Mouse (Mus musculus) kidney, embryonic 14.5 days (tissue): ENCODE measurements at regions not wholly inside any gene's neighbourhood (a gene's known extent, or its start where the extent isn't known, plus 50 kb on each side); places are given as distances from the start of the nearest gene placed in this dataset.

Source experiments
- ATAC-seq: fragments of 200-750 bp; cut with Nextera tagmentation; 2 replicates; pipeline ENCODE4 v1.8.0; 2017; ENCODE audit warnings: moderate number of reproducible peaks, mild to moderate bottlenecking, moderate TSS enrichment, moderate library complexity; ENCODE audit not compliant: low FRiP score, low TSS enrichment
- H3K27ac ChIP-seq: fragments of 300-500 bp; sonication (generic); 2 replicates; pipeline ENCODE4 v1.5.1; 2014; ENCODE audit warnings: low read depth, mild to moderate bottlenecking, low read length, moderate library complexity, mixed read lengths
- H3K27me3 ChIP-seq: fragments of 300-500 bp; sonication (generic); 2 replicates; pipeline ENCODE4 v1.6.1; 2014; ENCODE audit warnings: mild to moderate bottlenecking, low read length; ENCODE audit not compliant: control insufficient read depth, insufficient read depth
- H3K36me3 ChIP-seq: fragments of 300-500 bp; sonication (generic); 2 replicates; pipeline ENCODE4 v1.6.1; 2014; ENCODE audit warnings: low read length, mixed read lengths; ENCODE audit not compliant: control insufficient read depth, insufficient read depth
- H3K4me1 ChIP-seq: fragments of 300-500 bp; sonication (generic); 2 replicates; pipeline ENCODE4 v1.6.1; 2014; ENCODE audit warnings: low read length, mixed read lengths; ENCODE audit not compliant: control insufficient read depth, insufficient read depth
- H3K4me2 ChIP-seq: fragments of 300-500 bp; sonication (generic); replicated peaks from 2 replicates; pipeline ENCODE4 v1.6.1; 2014; ENCODE audit warnings: low read depth, mild to moderate bottlenecking, low read length
- H3K4me3 ChIP-seq: fragments of 300-500 bp; sonication (generic); 2 replicates; pipeline ENCODE4 v1.5.1; 2014; ENCODE audit warnings: mild to moderate bottlenecking, low read length
- H3K9ac ChIP-seq: fragments of 300-500 bp; sonication (generic); 2 replicates; pipeline ENCODE4 v1.6.1; 2014; ENCODE audit warnings: low read depth, mild to moderate bottlenecking, low read length, moderate library complexity
- H3K9me3 ChIP-seq: fragments of 300-500 bp; sonication (generic); 2 replicates; pipeline ENCODE4 v1.6.1; 2016; ENCODE audit warnings: low read length; ENCODE audit not compliant: control insufficient read depth
- WGBS: fragments of 180-500 bp; shearing (Covaris S2); extraction: QIAGEN DNeasy Blood & Tissue Kit; methylation state at CpG from one replicate; pipeline ENCODE4 v1.1.7; 2014; 5-methylcytosine and 5-hydroxymethylcytosine counted together

DNA sequence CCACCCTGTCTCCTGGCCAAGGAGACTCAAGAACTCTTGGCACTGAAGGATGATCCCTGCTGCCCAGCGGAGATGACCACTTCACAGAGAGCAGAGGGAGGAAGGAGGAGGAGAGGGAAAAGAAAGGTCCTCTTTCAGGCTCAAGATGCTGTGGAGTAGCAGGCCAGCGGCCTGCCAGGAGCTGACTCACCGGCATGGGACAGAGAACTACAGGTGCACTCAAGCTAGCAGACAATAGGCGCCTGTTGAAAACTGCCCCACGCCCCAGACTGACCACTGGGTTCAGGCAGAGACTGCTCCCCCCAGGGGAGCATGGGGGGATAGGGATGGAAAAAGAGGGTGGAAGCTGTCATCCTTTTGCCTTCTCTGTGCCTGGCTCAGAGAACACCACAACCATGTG lies 125.8 kb upstream of the 1600014C23Rik start:
- no peak overlapping the region for H3K9ac ChIP-seq
- H3K27me3 ChIP-seq, result no peaks in the 10 kb centered on the region
- H3K27ac ChIP-seq, result no peak overlapping the region
- 91% methylated on average over 5 of the region's 5 CpGs for WGBS
- H3K36me3 ChIP-seq, result no peaks in the 10 kb centered on the region
- no peak overlapping the region for H3K4me2 ChIP-seq
- no peaks in the 10 kb centered on the region for H3K9me3 ChIP-seq
- H3K4me1 ChIP-seq, result peaks cover 16% of the 10 kb centered on the region
- no peak for ATAC-seq
- H3K4me3 ChIP-seq, result no peak overlapping the region

DNA sequence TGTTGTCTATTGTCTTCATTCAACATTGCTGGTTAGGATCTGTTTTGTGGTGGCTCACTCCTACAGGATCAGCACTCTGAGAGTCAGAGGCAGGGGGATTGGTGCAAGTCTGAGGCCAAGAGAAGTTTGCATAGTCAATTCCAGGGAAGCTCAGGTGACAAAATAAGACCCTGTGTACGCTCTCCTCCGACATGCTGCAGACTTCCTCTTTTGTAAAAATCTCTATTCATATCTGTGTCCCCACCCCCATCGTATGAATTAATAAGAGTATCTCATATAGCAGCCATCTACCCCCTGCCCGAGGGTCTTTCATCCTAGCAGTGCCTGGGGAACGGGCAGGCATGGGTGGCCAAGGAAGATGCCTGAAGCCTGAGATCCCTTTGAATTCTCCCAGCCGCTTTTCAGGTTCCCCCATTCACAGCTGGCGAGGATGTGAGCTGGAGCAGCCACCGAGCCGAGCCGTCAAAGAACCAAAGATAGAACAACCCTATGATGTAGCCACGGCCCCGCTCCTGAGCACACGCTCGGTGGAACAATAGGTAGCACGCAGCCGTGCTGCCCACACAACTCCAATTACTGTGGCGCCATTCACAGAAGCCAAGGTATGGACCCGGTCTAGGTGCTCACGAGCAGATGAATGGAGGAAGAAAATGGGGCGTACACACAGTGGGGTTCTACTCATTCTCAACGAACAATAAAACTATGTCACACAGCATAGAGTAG lies 120.4 kb upstream of the 1600014C23Rik start:
- H3K27ac ChIP-seq, result no peak overlapping the region
- H3K9me3 ChIP-seq, result no peaks in the 10 kb centered on the region
- ATAC-seq, result no peak
- no peak overlapping the region for H3K9ac ChIP-seq
- 85% methylated on average over 21 of the region's 21 CpGs for WGBS
- 0 out of 2 replicates have a peak, but pooled peaks cover 7% of the 10 kb centered on the region for H3K4me1 ChIP-seq
- H3K36me3 ChIP-seq, result no peaks in the 10 kb centered on the region
- no peak overlapping the region for H3K4me3 ChIP-seq
- H3K4me2 ChIP-seq, result no peak overlapping the region
- no peaks in the 10 kb centered on the region for H3K27me3 ChIP-seq

DNA sequence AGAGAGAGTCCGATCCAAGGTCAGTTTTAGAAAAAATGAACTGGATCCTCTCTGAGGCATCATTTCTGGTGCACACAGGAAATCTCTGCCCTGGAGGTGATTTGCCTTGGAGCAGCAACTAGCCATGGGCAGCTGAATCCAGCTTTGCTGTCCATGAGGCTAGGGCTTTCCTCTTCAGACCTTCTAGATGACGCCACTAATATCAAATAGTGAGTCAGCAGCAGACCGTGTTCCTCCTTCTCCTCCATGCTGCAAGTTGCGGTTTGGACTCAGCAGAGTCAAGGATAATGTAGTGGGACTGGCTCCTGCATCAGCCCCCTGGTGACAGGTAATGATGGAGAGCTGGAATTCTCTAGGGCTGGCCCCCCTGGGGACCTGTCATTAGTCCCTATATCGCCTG lies 118.8 kb upstream of the 1600014C23Rik start:
- Histone ChIP-seq H3K36me3 (no peaks in the 10 kb centered on the region), H3K27ac (no peak overlapping the region), H3K9ac (no peak overlapping the region), H3K4me3 (no peak overlapping the region), H3K27me3 (no peaks in the 10 kb centered on the region), H3K4me2 (no peak overlapping the region), H3K4me1 (0 out of 2 replicates have a peak, but pooled peaks cover 7% of the 10 kb centered on the region), H3K9me3 (no peaks in the 10 kb centered on the region)
- ATAC-seq, result no peak
- WGBS, result 74% methylated on average over 5 of the region's 5 CpGs

DNA sequence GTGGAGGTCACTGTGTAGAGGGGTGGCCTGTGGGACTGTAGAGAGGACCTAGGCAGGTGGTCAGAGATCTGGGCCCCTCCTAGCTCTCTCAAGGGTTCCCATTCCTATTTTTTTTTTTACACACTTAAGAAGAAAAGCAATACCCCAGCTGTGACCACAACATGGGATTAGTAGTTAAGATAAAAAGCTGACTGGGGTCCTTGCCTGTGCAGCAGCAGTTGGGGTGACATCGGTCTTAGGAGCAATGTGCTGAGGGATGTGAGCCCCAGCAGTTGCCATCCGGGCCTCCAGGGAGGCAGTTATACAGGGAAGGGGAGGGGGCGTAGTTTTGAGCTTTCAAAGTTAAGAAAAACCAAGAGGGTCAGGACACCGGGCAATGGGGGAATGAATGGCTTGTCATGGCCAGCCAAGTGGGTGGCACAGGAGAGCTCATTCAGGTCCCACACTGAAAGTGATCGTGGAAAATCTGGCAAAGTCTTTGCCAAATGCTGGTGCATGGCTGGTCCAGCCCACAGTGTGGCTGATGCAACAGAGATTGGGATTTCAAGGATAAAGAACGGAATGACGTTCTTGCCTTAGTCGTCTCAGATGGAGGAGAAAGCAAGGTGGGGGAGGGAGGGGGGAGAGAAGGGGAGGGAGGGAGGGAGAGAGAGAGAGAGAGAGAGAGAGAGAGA lies 118.2 kb upstream of the 1600014C23Rik start:
- Histone ChIP-seq H3K27me3 (no peaks in the 10 kb centered on the region), H3K36me3 (no peaks in the 10 kb centered on the region), H3K4me1 (0 out of 2 replicates have a peak, but pooled peaks cover 7% of the 10 kb centered on the region), H3K27ac (no peak overlapping the region), H3K9ac (no peak overlapping the region), H3K9me3 (no peaks in the 10 kb centered on the region), H3K4me3 (no peak overlapping the region), H3K4me2 (no peak overlapping the region)
- no peak for ATAC-seq
- 64% methylated on average over 8 of the region's 8 CpGs for WGBS

DNA sequence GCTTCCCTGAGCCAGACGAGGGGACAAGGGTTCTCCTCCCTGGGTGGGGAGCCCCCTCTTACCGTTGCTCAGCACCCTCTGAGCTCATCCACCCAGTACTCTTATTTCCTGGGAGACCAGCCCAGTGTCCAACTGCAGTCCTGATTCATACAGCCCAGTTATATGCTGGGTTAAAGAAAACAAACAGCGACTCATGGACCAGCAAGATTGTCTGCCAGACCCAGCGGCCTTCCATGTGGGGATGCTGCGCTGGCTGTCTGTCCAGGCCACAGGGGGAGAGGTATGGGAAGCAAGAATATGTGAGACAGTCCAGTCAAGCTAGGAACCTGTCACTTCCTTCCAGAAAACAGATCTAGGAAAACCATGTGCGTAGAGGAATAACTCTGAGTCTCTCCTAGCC lies 117.3 kb upstream of the 1600014C23Rik start:
- no peak for ATAC-seq

DNA sequence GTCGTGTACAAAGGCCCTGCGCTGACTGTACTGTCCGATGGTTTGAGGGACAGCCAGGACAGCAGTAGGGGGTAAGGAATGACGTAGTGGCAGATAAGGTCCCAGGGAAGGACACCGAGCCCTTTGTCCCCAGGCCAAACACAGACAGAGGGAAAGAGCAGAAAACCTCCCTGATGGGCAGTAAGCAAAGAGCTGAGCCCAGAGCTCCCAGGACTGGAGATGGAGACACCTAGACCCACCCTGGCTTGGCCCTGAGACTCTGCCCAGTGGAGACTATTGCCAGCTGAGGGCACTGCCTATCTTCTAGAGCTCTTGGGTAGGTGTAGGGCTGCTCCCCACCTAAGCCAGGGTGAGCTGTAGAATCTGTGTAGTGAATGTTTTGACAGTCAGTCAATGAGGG lies 116.5 kb upstream of the 1600014C23Rik start:
- 93% methylated on average over 5 of the region's 5 CpGs for WGBS
- ATAC-seq, result no peak
- Histone ChIP-seq H3K36me3 (no peaks in the 10 kb centered on the region), H3K4me1 (0 out of 2 replicates have a peak, but pooled peaks cover under 1% of the 10 kb centered on the region), H3K4me3 (no peak overlapping the region), H3K4me2 (no peak overlapping the region), H3K9ac (no peak overlapping the region), H3K27ac (no peak overlapping the region), H3K9me3 (peaks cover 3% of the 10 kb centered on the region; the same call in 1 of the 2 replicates), H3K27me3 (no peaks in the 10 kb centered on the region)

More for the DNA sequence above, 117.3 kb upstream of the 1600014C23Rik start:
- Histone ChIP-seq H3K27me3 (no peaks in the 10 kb centered on the region), H3K27ac (no peak overlapping the region), H3K4me2 (no peak overlapping the region), H3K9me3 (peaks cover 1% of the 10 kb centered on the region; the same call in 1 of the 2 replicates), H3K4me3 (no peak overlapping the region), H3K4me1 (0 out of 2 replicates have a peak, but pooled peaks cover 7% of the 10 kb centered on the region), H3K36me3 (no peaks in the 10 kb centered on the region), H3K9ac (no peak overlapping the region)
- 82% methylated on average over 6 of the region's 6 CpGs for WGBS

DNA sequence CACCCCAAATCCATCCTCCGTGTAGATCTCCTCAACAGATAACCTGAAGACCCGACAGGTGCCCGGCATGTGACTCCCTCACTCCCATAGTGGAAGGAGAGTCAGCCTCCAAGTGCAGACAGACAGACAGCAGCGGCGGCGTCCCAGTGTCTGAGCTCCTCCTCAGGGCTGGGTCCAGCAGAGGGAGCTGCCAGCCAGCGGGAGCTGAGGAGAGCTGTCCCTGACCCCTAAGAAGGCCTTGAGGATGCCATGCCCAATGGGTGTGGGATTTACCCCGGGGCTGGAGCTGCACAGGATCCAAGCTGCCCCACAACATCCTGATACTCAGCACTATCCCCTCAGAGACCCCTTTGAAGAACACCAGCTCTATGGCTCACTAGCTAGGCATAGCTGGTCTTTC lies 115.0 kb upstream of the 1600014C23Rik start:
- H3K9ac ChIP-seq, result no peak overlapping the region
- WGBS, result 28% methylated on average over 8 of the region's 8 CpGs
- ATAC-seq, result peak; percentile 66; the same call in 1 of the 2 replicates
- no peak overlapping the region for H3K4me2 ChIP-seq
- H3K36me3 ChIP-seq, result no peaks in the 10 kb centered on the region
- no peak overlapping the region for H3K27ac ChIP-seq
- no peaks in the 10 kb centered on the region for H3K27me3 ChIP-seq
- H3K4me1 ChIP-seq, result no peaks in the 10 kb centered on the region
- H3K9me3 ChIP-seq, result peaks cover 3% of the 10 kb centered on the region; the same call in 1 of the 2 replicates
- no peak overlapping the region for H3K4me3 ChIP-seq

DNA sequence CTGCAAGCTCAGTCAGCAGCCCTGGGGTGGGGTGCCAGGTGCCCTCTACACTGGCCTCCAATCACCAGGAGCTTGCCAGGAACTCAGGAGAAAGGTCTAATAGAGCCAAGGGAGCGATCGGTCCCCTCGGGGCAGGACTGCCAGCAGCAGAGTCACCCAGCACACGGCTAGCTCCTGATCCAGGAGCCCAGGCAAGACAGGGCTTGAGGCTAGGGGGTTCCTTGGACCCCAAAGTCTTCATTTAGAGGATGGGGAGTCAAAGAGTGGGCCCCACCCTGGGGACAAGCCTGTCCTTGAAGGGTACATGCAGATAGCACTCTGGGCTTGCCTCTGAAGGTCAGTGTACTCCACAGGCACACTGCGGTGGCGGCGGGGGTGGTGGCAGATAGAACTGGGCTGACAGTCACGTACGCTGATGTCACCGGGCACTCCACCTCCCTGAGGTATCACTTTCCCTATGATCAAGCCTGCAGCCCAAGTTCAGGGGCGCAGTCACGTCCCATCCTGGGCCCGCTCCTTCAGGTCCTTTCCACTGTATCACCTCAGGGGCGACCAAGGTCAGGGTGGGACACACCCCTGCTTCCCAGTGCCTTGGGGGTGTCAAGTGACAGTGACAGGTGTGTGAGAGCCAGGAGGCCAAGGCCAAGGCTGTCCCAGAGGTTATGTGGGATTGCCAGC lies 114.2 kb upstream of the 1600014C23Rik start:
- Histone ChIP-seq H3K27ac (no peak overlapping the region), H3K36me3 (no peaks in the 10 kb centered on the region), H3K4me2 (no peak overlapping the region), H3K27me3 (no peaks in the 10 kb centered on the region), H3K4me1 (no peaks in the 10 kb centered on the region), H3K4me3 (no peak overlapping the region), H3K9ac (no peak overlapping the region), H3K9me3 (peaks cover 3% of the 10 kb centered on the region; the same call in 1 of the 2 replicates)
- WGBS, result 77% methylated on average over 14 of the region's 14 CpGs
- ATAC-seq, result peak; percentile 50
